Mouse (Mus musculus) erythroid progenitor cell, adult 5-6 weeks (primary cell): ENCODE results near the gene Brwd1. TPM values are rescaled to one million over a fixed set of nuclear protein-coding genes. Genes with fewer than 3 reads are reported as not detected.
"Not testable (repeated sequence)": the region's sequence is repeated elsewhere in the genome, so short reads cannot be mapped to it uniquely, and the experiment has no call there.

Experiments used
- ATAC-seq: replicated peaks from 2 replicates; pipeline ENCODE4 v1.8.0; 2016; ENCODE audit warnings: moderate number of reproducible peaks, mild to moderate bottlenecking, moderate TSS enrichment, inconsistent platforms; ENCODE audit not compliant: poor library complexity, low FRiP score, severe bottlenecking
- total RNA-seq, 2 experiments: library from RNA; stranded (forward) in 1 of 2; stranded (reverse) in 1 of 2; fragments of 150-400 nt in 1 of 2; fragments of 186-747, 209-891 nt in 1 of 2; gene quantifications; 2 replicates each; pipeline versions ENCODE4 v1.2.3 to v1.2.4; 2015 to 2017; ENCODE audit warnings: low replicate concordance in 2 of 2

Brwd1 gene
- 12.6 and 36.0 TPM in 2 replicates for total RNA-seq (2015; ENCODE audit: low replicate concordance)
- 16.9 and 19.0 TPM in 2 replicates for total RNA-seq (2017; ENCODE audit: low replicate concordance)

DNA sequence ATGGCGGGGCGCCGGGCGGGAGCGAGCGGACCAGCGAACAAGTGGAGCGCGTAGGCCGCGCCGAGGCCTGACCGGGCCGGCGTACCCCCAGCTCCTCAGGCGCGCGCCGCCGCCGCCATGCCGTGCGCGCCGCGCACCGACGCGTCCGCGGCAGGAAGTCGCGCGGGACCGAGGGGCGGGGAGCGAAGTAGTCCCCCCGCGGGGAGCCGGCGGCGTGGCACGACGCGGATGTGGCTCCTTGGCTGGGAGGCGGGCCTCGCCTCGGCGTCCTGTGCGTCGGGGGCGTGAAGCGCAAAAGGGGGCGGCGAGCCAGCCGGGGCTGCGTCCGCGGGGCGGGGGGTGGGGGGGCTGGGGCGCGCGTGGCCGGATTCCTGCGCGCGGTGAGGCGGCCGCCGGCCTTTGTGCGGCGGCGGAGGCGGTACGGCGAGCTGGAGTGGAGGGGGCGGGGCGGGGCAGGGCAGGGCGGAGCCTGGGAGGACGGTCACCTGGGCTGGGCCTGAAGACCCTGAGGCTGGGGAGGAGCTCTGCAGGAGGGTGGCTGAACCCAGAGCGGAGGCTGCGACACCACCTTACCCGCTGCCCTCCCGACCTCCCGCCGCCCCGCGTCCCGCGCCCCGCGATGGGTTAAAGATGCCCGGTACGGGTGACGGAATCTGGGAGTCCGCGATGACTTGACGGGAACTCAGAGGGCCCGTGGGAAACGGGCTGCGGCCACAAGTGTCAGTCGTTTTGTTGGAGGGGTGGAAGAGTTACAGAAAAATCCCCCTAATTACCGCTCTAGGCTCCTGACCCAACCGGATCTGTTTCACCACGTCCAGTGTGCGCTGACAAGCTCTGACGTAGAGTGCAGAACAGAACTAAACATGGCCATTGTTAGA is at the start of gene Brwd1:
Brwd1 (minus strand) TSS at position 226 of the 878 bp plus-strand sequence.
- ATAC-seq = peak; percentile 42; the same call in 1 of the 2 replicates

DNA sequence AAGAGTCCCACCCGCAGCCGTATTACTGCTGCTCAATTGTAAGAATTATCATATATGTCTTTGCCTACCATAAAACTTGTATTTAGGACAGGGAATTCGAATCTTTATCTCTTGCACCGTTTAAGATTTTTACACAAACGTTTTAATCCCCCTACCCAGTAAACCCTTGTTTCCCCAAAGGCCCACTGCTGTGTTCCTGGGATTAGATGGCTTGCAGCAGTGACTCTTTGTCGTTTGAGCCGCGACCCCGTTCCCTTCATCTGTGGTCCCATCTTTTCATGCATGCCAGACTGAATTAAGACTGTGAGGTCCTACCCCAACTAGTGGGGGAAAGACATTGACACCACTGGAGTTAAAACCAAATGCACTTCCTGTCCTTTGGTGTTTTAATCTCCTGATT is 46.1 kb upstream of the Brwd1 start:
- ATAC-seq = no peak

DNA sequence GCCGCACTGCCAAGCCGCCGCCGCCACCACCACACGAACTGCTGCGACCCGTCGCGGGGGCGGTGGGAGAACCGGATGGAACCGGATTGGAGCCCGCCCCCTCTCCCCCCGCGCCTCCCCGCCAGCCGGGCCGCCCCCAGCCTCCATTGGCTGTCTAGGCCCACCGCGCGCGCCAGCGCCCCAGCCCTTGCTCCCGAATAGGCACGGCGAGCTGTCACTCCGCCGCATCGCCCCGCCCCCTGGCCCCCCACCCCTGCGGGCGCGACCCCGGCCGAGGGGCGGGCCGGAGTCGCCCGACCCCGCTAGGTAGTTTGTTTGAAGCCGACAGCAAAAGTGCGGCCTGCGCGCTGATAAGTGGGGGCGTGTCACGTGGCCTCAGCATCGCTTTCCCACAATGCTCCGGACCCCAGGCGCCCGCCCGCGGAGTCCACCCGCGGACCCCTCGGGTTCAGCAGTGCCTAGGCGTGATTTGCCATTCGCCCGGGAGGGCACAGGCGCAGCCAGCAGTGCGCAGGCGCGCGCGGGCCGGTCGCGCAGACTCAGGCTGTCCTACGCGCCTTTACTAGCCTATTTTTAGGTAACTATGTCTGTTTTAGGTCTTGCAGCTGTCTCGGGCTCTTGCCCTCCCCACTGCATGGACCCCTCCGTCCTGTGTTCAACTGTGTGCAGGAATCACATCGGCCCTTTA is 45.5 kb upstream of the Brwd1 start, which contains the start of gene Hmgn1:
Hmgn1 (minus strand) TSS at position 73 of the 688 bp plus-strand sequence.
- ATAC-seq = peak; percentile 41; the same call in 1 of the 2 replicates

DNA sequence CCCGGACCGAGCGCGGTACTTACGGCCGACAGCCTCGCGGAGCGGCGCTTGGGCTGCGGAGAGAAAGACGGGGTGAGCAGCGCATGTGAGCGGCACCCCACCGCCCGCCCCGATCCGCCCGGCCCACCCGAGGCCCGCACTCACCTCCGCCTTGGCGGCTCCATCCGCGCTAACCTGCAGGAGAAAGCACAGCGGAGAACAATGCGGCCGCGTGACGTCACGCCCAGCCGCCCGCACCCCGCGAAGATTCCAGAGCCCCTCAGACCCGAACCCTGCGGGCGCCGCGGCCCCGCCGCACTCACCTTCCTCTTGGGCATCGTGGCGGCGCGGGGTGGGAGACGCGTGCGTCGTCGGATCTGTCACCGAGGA is 44.9 kb upstream of the Brwd1 start:
- ATAC-seq = no peak

DNA sequence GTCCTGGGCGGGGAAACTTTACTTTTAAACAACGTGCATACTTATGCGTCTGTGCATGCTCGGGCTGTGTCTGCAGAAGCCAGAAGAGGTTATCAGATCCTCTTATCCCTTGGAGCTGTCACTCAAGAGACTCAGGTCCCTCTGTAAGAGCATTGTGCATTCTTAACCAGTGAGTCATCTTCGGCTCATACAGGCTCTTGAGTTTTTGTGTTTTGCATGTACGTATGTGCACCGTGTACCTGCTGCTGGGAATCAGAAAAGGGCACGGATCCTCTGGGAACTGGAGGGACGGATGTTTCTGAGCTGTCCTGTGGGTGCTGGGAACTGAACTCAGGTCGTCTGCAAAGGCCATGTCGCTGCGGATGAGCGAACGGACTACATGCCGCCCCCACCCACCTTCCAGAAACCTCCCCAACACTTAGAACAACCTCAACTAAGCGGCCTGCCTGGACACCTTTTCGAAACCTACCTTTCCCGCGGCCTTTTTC is 44.4 kb upstream of the Brwd1 start:
- ATAC-seq = no peak

DNA sequence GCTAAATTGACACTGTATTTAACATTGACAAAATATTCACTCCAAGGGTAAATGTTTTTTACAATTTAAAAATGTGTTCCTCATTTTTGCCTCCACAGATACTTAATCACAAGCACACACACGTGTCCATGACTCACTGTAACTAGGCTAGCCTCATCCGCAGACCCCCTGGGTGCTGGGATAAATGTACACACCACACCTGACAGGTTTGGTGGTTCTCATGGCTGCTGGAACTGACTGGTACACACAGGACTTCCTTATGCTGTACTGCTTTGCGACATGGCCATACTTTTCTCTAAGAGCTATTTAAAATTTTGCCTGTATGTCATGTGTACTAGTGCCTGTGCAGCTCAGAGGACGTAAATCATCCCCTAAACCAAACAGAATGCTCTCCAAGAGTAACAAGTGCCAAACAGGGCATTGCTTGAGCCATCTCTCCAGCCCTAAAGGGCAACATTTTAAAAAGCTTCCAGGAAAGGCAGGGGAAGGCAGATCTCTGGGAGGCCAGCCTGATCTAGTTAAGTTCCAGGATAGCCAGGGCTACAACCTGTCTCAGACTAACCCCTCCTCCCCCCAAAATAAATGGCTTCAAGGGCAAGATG is 37.8 kb upstream of the Brwd1 start:
- no peak for ATAC-seq

DNA sequence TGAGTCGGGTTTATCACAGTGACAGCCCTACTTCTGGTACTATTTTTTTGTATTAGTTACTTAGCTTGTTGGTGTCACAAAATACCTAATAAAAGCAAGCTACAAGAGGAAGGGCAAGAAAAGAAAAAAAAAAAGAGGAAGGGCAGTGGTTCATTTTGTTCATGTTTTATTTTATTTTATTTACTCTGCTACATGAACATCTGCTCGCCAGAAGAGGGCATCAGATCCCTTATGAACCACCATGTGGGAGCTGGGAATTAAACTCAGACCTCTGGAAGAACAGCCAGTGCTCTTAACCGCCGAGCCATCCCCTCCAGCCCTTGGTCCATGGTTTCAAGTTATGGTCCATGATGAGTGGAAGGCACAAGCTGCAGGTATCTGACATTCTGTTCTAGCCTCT is 32.4 kb upstream of the Brwd1 start:
- no peak for ATAC-seq

DNA sequence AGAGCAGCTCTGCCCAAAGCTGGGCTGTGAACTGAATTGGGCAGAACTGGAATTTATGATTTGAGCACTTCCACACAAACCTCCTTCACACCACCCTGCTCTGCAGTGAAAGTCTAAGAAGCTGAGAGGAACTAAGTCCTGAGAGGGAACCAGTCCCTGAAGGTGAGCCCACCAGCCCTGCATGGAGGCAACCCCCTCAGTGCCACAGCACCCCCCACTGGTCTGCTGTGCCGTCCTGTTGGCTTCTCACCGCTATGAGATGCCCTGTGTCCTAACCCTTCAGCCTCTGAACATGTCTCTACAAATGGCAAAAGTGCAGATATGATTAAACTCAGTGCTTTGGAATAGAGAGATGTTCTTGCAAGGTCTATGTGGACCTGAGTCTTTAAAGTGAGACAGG is 30.4 kb upstream of the Brwd1 start:
- no peak for ATAC-seq

DNA sequence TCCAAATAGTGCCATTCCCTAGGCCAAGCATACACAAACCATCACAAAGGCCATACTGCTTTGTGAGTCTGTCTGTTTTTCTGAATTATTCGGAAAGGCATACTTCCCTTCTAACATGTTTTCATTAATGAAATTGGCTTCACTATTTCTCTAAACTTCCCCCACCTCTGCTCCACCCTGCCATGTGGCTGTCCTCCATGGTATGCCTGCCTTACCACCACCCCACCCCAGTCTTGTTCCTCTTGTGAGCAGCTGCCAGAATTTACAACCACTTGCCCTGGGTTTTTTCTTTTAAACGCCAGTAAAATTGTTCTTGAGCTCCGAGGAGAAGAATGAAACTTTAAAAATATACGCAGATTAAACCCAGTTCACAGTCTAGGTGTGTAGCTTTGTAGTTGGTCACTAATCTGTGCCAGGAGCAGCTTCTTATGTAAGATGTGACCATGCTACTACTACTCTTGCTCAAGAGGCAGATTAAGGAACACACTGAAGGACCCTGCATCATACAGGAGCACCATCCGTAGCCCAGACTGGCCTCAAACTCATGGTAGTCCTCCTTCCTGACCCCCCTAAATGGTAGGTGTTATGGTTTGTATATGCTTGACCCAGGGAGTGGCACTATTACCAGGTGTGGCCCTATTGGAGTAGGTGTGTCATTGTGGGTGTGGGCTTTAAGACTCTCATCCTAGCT is 28.5 kb upstream of the Brwd1 start:
- ATAC-seq = no peak

DNA sequence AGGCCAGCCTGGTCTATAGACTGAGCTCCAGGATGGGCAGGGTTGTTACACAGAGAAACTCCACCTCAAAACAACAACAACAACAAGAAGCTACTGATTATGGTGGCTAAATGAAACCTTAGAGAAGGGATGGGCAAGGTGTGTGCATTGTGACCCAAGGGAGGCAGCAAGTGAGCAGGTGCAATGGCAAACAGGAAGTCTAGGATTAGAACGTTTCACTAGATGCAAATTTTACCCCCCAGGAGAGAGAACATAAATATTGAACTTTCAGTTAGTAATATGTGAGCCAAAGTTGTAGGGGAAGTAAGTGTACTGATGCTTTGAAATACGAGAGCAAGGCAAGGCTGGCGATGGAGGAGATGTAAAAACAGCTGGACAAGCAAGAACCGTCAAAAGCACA is 27.3 kb upstream of the Brwd1 start:
- no peak for ATAC-seq

DNA sequence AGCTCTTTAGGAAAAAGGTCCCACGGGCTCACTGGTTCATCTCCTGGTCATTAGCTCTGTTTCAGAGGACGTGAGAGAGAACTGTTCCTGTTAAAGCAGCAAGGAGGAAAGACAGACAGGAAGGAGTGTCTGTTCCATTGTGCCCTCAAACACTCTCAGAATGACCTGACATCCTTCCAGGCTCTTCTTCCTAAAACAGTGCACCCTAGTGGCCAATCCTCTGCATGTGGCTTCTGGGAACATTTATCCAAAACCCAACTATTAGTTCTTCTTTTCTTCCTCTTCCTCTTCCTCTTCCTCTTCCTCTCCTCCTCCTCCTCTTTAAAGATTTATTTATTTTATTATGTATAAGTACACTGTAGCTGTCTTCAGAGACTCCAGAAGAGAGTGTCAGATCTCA is 20.7 kb upstream of the Brwd1 start:
- no peak for ATAC-seq

DNA sequence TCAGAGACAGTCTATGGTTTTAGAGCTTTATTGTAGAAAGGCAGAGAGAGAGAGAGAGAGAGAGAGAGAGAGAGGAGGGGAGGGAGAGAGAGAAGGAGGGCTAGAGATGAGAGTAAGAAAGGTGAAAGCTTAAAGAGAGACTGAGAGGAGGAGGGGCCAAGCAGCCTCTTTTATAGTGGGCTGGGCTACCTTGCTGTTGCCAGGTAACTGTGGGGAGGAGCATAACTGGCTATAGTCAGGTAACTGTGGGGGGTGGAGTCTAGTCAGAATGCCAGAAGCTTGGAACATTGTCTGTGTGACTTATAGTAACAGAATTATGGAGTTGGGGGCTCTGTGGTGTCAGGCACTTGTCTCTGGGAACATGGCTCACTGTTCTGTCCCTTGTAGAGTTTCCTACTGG is 15.5 kb upstream of the Brwd1 start:
- ATAC-seq = not testable (repeated sequence)

DNA sequence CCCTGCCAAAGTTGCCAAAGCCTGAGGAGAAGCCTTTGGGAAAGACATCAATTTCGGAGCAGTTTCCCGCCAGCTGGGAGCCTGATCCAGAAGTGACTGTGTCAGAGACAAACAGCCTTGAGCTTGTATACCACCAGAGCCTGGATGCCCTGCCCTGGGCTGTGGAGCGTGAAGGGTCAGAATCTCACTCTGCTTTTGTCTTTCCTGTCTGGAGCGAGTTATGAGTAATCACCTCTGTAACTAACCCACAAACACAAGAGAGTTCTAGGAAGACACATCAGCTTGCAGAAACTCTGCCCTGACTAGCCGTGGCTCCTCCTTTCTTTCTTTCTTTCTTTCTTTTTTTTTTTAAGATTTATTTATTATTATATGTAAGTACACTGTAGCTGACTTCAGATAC is 13.6 kb upstream of the Brwd1 start:
- no peak for ATAC-seq

DNA sequence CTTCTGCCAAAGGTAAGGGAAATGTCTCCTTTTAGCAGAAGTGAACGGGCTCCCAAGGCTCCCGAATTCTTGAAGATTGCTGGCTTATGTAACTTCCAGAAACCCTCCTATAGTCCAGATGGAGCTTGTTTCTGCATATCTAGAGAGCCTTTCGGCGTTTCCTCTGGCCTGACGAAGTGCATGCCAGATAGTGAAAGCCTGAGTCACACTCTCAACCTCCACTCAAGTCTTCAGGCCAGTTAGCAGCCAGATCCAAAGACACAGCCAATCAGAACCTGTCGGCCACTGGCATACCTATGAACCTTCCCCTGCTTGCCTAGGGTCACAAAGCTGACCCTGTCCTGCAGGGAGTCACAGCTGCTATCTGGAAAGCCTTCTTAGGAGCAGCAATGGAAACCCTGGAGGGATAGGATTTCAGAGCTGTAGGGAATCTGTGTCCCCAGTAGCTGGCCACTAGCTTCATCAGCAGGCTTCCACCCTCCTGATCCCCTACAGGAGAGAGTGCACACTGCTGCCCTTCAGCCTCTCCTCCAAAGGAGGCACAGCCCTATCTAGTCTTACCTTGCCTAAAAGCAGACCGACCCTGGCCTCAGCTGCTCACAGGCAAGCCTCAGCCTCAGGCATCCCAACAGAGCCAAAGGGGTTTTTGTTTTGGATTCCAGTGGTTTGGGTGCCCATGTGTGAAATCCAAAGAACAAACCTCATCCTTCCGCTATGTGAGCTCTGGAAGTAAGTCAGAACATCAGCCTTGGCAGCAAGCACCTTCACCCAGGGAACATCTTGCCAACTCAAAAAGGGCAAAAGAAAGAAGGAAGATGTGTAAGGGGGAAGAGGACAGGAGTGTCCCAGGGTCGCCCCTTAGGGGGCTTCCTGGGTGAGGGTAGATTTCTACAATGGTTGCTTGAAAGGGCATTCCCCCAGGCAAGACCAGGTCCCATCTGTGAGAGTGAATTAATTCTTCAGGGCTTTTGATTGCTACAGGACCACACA is 9.5 kb upstream of the Brwd1 start:
- no peak for ATAC-seq

DNA sequence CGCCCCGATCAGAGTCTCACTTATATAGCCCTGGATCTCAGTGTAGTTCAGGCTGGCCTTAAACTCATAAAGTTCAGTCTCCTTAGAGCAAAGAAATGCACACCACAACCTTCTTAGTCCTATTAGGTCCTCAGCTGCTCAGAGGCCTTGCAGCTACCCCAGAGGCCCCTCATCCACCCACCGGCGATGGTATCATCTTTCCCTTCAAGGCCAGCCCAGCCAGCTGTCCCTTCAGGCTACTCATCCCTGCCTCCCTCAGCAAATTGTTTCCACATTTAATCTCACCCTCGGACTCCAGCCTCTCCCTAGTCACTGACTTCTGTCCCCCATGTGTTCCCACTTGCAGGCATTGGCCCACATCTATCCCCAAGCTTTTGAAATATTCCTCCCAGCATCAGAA is 5.8 kb upstream of the Brwd1 start:
- ATAC-seq = no peak

DNA sequence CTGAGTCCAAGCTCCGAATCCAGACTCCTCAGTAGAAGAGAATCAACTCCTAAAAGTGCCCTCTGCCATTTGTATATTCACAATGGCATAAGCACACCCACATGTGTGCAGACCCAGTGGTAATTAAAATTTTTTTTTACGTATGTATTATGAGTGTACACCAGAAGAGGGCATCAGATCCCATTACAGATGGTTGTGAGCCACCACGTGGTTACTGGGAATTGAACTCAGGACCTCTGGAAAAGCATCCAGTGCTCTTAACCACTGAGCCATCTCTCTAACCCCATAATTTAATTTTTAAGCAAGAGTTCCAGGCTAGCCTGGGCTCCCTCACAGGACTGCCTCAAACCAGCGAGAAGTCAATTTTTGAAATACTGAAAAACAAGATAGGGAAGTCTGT is 5.1 kb upstream of the Brwd1 start:
- no peak for ATAC-seq

DNA sequence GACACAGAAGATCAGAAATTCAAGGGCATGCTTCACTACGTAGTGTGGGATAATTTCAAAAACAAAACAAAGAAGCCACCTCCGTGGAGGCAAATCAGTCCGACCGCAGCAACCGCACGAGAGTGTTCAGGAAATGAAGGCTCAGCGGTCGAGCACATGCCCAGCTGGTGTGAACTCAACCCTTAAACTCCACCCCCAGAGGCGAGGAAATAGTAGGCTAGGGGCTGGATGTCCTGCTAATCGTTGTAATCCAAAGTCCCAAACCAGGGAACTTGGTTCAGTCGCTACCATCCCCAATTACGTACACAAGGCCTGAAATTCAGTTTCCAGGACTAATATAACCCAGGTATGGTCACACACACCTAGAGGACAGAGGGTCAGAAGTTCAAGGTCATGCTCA is 4.7 kb upstream of the Brwd1 start:
- ATAC-seq = no peak

DNA sequence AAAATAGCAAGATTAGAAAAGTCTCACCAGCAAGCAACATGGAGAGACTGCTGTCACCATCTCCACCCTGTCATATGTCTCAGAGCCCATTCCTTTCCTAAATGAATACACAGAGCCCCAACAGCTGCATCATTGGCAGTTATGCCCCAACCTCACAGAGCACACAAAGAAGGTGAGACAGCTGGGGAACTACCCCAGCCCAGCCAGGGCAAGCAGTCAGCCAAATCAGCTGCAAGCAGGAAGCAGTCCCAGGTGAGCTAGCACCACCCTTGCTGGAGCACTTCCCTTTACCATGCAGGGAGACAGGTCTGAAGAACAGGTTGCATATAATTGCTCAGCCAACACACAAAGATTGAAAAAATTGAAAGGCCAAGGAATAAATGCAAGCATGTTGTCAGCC is 3.3 kb upstream of the Brwd1 start:
- no peak for ATAC-seq

DNA sequence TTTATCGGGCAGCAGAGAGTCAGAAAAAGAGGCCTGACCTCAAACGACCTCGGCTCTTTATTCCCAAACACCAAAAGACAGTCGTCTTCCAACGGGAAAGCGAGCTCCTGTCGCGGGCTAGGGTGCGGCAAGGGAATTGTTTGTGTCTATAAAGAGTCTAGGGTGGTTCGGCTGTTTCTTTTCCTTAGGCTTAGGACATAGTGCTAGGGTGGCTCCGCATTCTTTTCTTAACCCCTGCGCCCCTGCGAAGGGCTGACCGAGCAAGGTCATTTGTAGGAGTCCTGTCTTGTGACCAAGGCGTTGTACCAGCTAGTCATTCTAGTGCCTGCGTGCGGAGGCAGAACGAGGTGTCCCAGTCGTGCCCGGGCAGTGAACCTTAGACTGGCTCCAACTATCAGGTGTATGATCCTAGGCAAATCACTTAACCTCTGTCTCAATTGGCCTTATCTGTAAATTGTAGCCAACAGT is 887 bp upstream of the Brwd1 start:
- ATAC-seq = no peak
